Mouse (Mus musculus) liver, embryonic 14.5 days (tissue): ENCODE data around the gene Hyal1.

Experiments
- CTCF ChIP-seq: IDR thresholded peaks from 2 replicates; pipeline ENCODE4 v1.5.1; 2016; ENCODE audit warnings: antibody characterized with exemption, low read depth, control low read depth
- EP300 ChIP-seq: IDR thresholded peaks from 2 replicates; pipeline ENCODE4 v1.6.1; 2016; ENCODE audit warnings: antibody characterized with exemption, low read depth

DNA sequence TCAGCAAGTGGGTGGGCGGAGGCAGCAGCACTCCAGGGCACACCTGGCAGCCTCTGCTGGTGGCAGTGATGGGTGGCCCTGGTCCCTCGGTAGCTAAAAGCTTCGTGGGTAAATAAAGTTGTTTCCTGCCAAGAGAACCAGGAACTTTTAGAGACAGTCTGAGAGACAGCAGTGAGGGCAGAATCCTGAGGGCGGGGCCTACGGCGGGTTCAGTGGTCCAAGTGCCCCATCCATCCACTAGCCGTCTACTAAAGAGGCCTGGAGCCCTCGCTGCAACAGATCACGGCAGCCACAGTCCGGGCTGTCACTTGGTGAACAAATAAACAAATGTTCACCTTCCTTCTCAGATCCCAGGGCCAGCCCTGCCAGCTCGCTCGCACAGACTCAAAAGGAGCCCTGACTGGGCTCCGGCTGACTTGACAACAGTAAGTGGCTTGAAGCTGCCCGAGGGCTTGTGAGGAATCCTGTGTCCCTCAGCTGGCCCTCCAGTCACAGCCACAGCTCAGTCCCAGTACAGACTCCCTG is 53.2 kb downstream of the Hyal1 start:
- TF ChIP-seq EP300 (no peak), CTCF (no peak)
